Mouse (Mus musculus) lung, adult 18-20 months (tissue): ENCODE measurements around the gene Atp1a3.

Experiments
- DNase-seq, 2 experiments: peaks; one replicate each; pipeline ENCODE4 v3.0.0; 2022; ENCODE audit warnings: mixed read lengths in 2 of 2

Gene Atp1a3

DNA sequence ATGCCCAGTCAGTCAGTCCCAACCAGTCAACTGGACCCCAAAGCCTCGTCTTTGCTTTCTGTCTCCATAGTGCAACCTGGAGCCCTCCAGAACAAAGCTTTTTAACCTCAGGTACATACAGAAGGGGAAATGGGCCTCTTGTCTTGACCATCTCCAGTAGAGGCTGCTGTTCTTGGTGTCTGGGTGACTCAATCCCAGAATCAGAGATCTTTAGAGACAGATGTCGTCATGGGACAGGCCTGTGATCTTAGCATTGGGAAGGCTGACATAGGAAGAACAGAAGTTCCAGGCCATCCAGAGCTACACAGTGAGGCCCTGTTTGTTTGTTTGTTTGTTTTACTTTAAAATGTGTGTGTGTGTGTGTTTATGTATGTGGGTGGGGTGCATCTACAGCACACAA lies 41.5 kb downstream of the Atp1a3 start:
- DNase-seq: no peak

DNA sequence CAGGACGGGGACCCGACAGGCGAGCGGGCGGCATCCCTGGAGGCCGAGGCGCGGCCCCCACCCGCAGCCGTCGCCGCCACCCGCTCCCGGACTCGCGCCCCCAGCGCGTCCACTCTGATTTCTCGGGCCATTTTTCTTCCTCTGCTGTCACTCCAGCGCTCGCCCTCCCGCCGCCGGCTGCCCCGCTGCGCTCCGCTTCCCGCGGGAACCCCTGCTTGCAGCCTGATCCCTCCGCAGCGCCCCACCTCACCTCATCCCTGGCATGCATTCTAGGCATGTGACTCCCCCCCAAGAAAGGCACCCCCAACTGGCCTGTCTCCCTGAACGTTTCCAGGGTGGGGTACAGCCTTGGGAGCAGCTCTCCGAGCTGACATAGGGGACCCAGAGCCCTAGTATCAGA lies 50.5 kb downstream of the Atp1a3 start:
- no peak for DNase-seq

GRCm38 (mm10) chr7:24954450-24954849 lies 51.3 kb downstream of the Atp1a3 start:
- DNase-seq: no peak

- no peak for DNase-seq
Observed at GRCm38 (mm10) chr7:24953966-24954365, 51.8 kb downstream of the Atp1a3 start.

DNA sequence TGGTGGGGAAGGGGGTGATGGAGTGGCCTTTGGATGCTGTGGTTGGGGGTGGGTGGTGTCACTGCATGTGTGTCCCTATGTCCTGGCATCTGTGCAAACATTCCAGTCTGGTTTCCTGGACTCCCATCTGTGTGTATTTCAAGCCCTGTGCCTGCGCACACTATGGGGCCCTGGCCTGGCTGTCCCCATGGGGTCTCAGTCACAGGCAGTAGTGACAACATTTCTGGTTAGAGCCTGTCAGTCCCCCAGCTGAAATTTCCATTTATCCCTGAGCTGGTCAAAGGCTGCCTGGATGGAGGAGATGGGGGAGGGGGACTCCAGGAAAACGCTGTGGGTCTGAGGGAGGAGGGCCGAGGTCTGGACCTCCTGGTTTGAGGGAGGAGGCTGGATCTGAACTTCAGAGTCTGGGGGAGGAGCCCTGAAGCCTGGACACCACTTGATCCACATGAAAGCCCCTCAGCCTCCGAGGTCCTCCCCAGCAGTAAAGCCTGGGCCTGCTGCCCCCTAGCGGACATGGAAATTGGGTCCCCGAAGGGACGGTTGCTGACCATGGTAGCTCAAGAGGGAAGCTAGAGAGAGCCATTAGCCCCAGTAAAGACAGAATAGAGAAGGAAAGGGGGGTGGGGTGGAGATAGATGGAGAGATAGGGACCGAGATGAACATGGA lies 55.7 kb downstream of the Atp1a3 start:
- DNase-seq: peak; percentile 59 to 66

DNA sequence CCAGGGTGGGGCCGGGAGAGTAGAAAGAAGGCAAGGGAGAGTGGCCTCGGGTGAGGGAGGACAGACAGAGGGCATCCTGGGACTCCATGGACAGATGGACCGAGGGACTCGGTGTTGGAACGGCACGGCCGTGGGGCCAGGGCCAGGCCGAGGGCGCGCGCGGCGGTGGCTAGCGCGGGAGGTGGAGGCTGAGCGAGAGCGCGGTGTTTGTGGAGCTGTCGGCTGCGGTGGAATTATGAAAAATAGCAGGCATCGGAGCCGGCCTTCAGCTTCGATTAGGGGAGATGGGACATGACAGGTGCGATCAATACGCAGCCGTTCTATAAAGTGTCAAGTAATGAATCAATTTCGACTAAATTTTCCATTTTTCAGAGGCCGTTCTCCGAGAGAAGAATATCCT lies 57.0 kb downstream of the Atp1a3 start:
- DNase-seq: no peak

GRCm38 (mm10) chr7:24947316-24948048 lies 58.3 kb downstream of the Atp1a3 start:
- DNase-seq: no peak

GRCm38 (mm10) chr7:24944257-24944950 lies 61.4 kb downstream of the Atp1a3 start, which contains the start of gene Gm4881:
Gm4881 (minus strand) TSS chr7:24944494.
- no peak for DNase-seq

GRCm38 (mm10) chr7:24943641-24944040 lies 62.1 kb downstream of the Atp1a3 start:
- DNase-seq: no peak

DNA sequence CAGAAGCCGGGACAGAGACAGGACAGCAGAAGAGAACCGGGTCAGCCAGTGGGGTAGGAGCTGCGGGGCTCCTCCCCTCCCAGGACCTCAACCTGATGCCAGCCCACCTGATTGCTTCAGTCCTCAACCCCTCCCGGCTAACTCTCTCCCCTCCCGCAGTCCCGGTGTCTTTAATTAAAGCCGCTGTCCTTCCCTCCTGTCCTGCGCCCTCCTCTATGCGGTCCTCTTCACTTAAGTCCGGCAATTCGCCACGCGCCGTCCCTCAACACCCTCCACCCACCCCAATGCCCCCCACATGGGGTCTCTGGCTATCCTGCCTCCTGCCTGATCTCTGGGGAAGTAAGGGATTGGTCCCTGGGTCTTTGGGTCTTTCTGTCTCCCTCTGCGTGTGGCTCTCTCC lies 74.1 kb downstream of the Atp1a3 start:
- no peak for DNase-seq

DNA sequence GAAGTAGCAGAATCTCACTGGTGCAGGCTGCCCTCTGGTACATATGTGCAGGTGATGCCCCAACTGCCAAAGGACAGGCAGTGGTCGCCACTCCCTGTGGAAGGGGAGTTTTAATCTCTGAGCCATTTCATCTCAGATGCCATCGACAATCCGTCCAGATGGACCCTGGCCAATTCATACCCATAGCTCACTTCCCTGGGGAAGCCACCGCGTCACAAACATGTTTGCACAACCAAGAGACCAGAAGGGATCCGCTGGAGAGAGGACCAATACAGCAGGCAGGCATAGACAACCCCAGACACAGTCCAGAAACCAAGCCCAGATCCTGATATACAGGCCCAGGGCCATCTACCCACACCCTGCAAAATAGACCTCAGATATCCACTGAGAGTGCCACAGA lies 75.3 kb downstream of the Atp1a3 start:
- DNase-seq: no peak
